Mouse (Mus musculus): Measurements from ENCODE around the gene Chaf1b. TPM values are rescaled to one million over a fixed set of nuclear protein-coding genes. Genes with fewer than 3 reads are reported as not detected.

Chaf1b gene
- total RNA-seq, 2 experiments from 2014 or later, result 0.90 to 0.97 TPM

DNA sequence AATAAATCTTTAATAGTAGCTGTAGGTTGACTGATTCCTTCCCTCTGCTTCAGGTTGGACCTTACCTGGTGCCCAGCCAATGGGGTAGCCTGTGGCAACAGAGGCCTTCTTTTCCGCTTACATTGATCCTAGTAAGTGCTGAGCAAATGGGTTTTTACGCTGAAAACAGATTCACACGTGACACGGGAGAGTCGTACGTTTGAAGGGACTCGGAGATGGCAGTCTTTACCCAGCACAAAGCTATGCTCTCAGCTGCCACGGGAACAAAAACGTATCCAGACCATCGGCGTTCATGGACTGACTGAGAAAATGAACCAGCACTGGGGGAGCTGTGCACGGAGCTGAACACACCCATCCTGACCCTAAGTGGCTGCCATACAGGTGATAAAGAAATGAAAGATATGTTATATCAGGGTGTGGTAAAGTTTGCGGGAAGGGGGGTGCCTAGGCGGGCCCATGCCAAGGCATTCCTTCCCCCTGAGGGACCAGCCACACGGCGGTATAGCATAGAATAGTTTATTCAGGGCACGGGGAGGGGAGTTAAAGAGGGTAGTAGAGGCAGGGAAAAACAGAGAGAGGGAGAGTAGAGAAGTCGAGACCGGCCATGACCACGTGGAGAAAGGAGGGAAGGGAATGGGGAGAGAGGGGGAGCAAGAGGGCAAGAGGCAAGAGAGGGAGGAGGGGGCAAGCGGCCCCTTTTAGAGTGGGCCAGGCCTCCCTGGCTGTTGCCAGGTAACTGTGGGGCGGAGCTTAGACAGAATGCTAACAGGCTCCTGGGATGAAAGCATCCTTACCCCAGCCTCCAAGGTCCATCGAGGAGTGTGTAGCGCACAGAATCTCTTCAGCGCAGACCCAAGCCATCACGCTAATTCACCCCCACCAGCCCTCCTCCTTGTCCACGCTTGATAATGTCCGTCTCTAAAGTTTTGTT is 27.3 kb downstream of the Chaf1b start:
- no peak for DNase-seq (ENCODE audit: low spot score in 2 of 2)
- intact Hi-C loops (cut with DNase I), result no loop called here

DNA sequence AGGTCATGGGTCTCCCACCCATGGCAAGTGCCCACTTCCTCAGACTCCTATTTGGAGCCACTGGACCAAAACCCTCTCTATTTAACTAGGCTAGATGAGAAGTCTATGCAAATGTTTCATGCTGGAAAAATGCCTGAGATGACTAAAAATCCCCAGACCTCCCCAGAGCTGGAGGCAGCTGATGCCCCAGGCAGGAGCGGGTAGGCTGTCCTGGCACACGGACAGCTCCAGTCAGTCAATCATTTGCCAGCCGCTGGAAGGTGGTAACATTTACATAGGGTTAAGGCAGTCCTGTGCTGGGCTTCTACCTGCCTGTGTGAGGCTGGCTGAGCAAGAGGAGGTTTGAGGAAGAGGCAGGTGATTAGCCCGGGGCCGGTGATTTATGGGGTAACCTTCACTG is 28.5 kb downstream of the Chaf1b start:
- intact Hi-C loops (cut with DNase I), result no loop called here
- no peak for DNase-seq (ENCODE audit: low spot score in 2 of 2)

DNA sequence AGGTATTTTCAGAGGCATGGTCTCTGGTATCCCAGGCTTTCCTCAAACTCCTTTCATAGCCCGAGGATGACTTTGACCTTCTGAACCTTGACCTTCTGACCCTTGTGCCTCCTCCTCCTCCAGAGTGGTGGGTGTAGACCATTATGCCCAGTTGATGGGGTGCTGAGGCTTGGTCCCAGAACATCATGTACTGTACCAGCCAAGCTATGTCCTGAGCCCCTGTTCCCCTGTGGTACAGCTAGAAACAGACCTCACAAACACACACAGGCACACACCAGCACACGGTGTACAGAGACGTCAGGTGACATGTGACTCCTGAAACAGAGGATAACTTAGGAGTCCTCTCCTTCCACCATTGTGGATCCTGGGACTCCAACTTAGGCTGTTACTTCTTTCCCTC is 29.1 kb downstream of the Chaf1b start:
- intact Hi-C loops (cut with DNase I), result no loop called here
- DNase-seq (ENCODE audit: low spot score in 2 of 2), result no peak

DNA sequence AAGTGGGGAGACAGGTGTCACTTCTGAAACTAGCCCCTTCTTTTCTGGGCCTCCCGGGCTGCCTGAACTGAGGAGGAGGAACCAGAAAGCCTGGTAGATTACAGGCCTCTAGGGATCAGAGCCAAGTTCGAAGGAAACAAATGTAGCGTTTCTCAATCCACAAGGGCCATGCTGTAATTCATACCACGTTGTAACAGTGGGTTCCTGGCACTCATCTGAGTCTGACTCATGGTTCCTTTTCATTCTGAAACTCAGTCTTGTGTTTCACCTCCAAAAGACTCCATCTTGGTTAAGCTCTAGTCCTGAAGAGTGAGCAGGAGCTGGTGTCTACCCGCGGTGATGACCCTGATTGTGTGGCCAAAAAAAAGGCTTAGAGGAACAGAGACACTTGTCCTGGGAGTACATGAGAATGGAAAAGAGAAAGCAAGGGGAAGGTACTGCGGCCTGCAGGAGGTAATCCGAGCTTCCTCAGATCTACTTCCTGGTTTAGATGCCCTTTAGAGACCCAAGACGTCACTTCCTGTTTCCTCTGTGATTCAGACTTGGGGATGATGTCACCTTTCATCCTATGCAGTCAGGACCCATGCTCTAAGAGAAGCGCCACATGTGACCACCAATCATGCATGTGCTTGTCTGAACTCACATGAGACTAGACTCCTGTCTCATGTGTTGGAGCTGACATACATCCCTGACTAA is 30.3 kb downstream of the Chaf1b start:
- intact Hi-C loops (cut with DNase I), result no loop called here
- DNase-seq (ENCODE audit: low spot score in 2 of 2), result no peak

DNA sequence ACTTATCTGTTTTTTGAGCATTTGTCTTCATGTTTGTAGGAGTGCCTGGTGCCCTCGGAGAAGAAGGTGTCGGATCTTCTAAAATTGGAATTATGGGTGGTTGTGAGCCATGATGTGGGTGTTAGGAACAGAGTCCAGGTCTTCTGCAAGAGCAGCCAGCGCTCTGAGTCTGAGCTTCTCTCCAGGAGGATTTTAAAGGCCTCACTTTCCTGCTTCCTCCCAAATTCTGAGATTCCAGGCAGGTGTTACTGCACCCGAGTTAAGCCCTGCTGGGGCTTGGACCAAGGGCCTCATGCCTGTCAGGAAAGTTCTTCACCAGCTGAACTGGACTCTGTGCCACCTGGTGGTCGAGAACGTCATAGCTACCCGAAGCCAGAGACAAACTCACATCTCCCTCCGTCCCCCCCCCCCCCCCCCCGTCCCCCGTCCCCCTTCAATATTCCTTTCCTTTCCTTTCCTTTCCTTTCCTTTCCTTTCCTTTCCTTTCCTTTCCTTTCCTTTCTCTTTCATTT is 31.7 kb downstream of the Chaf1b start:
- peak in 1 of 2 experiments; percentile 27 for DNase-seq (ENCODE audit: low spot score in 2 of 2)
- intact Hi-C loops (cut with DNase I), result loop anchor here (5.0 kb wide), 1 partner anchor 342 kb away; no protein-coding TSS in a partner anchor

DNA sequence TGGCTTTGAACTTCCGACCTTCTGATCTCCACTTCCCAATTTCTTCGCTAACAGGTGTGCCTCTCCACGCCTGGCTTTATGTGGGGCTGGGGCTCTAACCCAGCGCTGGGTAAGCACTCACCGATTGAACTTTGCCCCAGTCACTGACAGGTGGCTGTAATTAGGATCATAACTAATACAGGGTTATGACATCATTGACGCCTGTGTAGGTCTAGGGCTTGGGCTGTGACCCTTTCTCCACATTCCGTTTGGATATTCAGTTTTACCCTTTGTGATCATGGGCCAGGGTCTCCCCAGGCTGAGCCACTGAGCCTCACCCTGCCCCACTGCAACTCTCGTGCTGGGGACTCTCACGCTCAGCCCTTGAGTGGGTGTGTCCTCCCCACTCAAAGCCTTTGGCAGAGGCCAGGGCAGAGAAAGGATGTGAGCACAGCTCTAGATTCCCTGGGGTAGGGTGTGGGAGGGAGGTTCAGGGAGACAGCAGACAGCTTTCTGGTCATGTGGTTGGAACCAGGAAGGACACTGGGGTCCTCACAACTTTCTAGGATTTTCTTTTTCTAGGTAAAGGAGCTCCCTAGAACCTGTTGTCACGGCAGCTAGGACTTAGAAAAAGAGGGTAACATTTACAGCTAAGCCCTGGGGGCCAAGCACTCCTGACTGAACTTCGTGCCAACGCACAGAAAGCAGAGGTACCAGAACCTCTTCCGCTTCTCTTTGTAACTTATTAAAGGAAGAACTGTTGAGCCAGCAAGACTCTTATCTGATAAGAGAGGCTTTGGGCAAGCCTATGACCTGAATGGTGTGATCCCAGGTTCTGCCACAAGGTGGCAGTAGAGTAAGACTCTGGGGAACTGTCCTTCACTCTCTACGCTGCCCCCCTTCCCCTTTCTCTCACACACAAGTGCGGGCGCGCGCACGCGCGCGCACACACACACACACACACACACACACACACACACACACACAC is 34.3 kb downstream of the Chaf1b start:
- DNase-seq (ENCODE audit: low spot score in 2 of 2), result peak; percentile 89 to 91
- intact Hi-C loops (cut with DNase I), result loop anchor here (5.0 kb wide), 1 partner anchor 339 kb away; no protein-coding TSS in a partner anchor

DNA sequence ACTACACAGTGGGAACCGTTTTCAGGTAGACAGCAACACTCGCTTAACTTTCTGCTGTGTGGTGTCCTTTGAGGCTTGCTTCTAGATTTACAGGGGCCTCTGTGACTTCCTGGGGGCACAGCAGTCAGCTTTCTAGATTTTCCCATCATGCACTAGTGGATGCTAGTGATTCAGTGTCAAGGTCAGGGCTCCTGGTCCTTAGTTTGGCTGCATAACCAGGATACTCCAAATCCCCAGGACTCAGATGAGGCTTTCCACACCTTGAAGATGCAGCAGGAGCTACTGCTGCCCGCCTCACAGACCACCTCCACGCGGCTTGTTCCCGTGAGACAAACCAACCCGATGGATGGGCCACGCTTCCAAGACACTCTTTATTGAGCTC is 35.0 kb downstream of the Chaf1b start:
- no peak for DNase-seq (ENCODE audit: low spot score in 2 of 2)
- intact Hi-C loops (cut with DNase I), result loop anchor here (5.0 kb wide), 1 partner anchor 339 kb away; no protein-coding TSS in a partner anchor

DNA sequence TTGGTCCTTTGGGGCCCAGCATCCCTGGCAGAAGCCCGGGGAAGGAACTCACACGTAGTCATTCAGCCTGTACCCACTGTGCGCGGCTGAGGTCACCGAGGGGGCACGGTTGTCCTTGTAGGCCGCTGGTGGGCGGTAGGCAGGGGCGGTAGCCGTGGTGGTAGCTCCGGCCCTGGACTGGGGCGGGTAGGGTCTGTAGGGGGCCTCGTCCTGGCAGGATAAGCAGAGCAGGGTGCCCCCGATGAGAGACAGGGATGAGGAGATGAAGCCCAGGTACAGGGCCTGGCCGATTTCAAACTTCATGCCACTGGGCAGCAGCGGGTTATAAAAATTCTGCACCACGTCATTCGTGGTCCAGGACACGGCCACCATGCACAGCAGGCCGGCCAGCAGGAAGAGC is 35.5 kb downstream of the Chaf1b start:
- intact Hi-C loops (cut with DNase I), result loop anchor here (5.0 kb wide), 1 partner anchor 338 kb away; no protein-coding TSS in a partner anchor
- DNase-seq (ENCODE audit: low spot score in 2 of 2), result no peak

DNA sequence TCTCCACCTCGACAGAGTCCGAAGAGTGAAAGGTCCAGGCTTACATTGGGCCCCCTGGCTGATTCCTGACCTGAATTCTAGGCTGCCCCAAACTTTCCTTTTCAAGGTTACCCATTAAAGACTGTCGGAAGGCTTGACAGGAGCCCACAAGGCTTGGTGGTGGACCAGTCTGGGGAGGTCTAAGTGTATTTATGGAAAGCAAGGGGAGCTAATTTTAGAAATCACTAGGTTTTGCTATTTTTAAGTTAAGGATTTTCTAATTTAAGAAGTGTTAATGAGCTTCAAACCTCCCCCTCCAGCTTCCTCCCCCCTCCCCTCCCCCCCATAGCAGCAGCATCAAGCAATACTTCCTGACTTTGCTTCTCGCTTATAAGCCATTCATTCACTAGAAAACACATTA is 37.0 kb downstream of the Chaf1b start:
- intact Hi-C loops (cut with DNase I), result no loop called here
- DNase-seq (ENCODE audit: low spot score in 2 of 2), result no peak

DNA sequence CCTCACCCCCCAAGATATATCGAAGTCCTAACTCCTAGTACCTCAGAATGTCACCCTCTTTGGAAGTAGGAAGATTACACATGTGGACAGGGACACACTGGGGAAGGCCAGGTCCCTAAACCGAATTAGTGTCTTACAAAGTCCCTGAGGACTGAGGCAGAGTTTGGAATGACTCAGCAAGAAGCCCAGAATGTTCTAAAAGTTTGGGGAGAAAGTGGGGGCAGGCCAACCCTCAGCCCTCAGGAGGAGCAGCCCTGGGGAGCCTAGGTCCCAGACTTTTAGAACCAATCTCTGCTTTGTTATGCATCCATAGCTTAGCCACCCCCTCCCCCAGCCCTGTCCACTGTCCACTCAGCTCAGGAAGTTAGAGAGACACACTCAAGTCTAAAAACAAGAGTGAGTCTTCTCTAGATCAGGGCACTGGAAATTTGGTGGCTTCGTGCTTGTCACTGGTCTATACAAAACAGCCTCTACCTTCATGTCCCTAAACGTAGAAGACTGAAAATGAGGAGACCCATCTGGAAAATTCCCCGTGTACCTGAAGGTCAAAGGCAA is 39.2 kb downstream of the Chaf1b start:
- intact Hi-C loops (cut with DNase I), result no loop called here
- no peak for DNase-seq (ENCODE audit: low spot score in 2 of 2)

DNA sequence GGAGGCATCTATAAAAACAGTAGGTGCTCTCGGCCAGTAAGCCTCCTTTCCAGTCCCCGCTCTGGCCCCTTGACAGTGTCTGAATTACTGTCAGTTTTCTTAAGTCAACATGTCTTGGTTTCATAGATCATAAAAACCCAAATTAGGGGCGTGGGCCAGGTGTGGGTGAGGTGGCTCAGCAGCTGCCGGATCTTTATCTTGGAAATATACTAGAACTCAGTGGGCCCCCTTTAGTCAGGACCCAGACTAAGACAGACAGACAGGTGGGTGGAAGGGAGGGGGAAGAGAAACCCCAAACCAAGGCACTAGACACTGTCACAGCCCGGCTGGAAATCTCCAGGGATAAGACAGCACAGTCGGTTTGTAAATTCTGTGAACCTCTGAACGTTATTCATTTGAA is 40.1 kb downstream of the Chaf1b start:
- intact Hi-C loops (cut with DNase I), result no loop called here
- no peak for DNase-seq (ENCODE audit: low spot score in 2 of 2)

DNA sequence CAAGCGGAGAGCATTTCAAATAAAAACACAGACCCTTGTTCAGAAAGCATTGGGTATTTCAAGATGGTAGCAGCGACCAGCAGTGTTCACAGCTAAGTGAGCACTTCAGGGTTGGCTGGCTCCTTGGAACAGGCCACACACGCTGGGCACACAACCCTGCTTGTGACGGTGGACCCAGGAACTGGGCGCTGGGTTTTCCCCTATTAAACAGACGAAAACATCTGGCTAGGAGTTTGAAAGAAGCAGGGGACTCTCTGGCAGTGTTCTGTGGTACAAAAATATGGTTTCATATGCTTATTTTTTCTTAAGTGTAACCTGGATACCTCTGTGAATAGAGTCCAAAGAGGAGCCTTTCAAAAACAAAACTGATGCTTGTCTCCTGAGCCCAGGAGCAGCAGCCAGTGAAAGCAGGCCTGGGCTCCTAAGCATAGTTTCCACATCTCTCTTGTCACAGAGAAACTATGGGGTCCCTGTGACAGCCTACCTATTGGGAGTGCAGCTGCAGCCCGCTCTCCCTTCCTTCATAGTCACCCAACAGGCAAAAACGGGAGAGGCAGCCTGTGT is 42.1 kb downstream of the Chaf1b start:
- intact Hi-C loops (cut with DNase I), result no loop called here

DNA sequence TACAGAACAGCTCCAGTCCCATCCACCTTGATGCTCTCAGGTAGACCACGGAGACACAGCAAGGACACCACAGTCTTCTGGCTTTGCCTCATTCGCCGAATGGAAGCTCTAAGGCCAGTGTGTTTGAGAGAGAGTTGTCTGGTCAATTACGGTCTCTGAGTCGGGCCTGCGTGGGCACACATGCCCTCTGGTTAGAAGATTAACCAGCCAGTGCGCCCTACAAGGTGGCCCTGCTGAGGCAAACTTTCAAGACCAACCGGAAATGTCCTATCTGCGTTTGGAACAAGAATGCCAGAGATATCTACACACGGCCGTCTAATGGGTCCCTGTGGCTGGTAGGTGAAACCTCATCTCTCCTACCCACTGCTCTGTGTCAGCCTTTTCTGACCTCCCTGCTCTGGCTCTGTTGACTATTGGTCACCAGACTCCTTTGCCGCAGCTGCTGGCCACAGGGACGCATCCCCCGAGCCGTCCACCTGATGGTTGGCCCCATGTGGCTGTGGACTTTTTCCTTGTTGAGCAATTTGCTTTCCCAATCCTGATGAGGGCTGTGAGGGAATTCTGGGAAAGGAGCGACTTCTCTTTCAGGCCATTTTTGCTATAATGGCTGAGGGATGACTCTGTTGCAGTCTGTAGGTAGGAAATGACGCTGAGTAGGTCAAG is 45.8 kb downstream of the Chaf1b start:
- DNase-seq (ENCODE audit: low spot score in 2 of 2), result no peak
- intact Hi-C loops (cut with DNase I), result no loop called here

More for the DNA sequence above, 42.1 kb downstream of the Chaf1b start:
- no peak for DNase-seq (ENCODE audit: low spot score in 2 of 2)

DNA sequence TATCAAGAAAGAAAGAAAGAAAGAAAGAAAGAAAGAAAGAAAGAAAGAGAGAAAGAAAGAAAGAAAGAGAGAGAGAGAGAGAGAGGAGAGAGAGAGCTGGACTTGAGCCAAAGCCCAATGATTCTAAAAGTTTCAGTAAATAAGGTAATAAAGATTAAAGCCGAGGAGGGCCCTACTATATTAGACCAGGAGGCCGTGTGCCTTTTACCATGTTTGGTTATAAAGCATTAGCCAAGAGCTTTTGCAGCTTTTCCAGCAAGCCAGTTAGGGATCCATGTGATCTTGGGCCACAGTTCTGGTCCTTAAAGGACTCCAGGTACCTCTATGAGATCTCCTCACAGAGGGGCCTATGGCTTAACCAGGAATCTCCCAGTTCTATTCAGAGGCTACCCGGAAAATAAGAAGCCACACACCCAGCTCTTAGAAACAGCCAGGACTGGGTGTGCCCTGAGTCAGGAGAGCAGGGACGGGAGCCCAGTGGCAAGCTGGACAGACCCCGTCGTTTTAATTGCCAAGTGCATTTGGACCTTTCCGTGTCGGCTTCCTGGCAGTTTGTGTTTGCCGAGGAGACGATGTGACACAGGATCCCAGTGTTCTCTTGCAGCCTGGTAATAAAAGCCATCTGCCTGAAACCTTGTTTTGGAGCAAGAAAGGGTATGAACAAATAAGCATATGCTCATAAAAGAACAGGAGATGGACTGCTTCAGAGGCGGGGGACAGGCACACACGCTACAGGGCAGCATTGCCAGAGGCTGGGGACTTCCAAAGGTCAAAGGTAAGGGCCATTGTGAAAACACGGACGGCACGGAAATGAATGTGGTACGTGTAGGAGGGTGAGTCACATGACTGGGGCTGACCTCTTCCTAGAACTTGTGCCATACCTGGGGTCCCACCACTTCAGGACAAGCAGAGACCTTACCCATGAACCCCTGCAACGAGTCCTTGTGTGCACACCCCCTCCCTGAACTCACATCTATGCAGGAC is 48.8 kb downstream of the Chaf1b start:
- intact Hi-C loops (cut with DNase I), result no loop called here
- no peak for DNase-seq (ENCODE audit: low spot score in 2 of 2)

DNA sequence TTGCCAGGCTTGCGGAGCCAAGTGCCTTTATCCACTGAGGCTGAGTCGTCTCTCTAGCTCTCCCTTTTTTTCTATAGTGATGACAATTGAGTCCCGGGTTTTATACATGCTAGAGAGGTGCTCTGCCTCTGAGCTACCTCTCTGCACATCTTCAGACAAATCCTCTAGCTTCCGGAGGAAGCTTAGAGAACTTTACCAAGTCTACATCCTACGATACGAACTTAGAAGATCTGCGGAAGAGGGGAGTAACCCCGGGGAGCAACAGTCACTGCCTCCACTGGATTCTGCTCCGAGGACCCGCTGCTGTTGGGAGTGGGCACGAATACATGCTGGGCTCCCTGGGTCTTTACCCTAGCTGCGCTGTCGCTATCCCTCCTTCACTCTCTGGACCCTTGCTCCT is 50.9 kb downstream of the Chaf1b start:
- intact Hi-C loops (cut with DNase I), result no loop called here

DNA sequence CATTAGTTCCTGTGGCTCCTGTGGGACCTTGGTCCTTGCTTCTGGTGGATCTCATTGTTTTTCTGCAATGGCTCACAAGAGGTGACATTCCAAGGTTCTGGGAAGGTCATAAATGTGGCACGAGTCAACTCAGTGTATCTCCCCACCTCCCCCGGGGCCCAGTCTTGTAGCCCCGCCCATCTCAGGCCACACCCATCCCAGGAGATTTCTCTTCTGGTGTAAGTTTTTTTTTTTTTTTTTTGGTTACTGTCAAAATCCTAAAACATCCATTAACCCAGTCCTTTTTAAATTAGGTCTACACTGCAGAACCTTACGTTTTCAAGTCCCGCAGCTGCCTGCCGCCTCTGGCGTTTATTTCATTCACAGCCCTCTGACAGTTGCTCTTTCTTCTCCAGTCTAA is 51.3 kb downstream of the Chaf1b start:
- DNase-seq (ENCODE audit: low spot score in 2 of 2), result no peak
- intact Hi-C loops (cut with DNase I), result no loop called here

More for the DNA sequence above, 50.9 kb downstream of the Chaf1b start:
- no peak for DNase-seq (ENCODE audit: low spot score in 2 of 2)

DNA sequence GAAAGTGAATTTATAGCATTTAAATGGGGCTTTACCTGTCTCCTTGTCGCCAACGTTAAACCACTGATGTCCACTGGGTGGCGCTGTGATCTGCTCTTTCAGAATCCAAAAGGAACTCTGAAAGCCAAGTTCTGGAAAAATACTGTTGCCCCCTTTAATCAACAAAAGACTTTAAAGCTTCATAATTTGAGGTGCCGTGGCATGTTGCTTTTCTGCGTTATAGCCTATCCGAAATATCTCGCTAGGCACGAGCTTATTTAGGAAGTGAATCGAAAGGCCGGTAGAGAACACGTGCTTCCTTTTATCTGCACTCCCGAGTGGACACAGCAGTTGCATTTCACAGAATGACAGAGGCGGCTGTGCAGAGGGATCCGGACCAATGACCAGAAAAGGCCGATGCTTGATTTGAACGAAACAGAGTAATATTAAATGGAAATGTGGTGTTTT is 54.7 kb downstream of the Chaf1b start:
- intact Hi-C loops (cut with DNase I), result loop anchor here (2.0 kb wide), 1 partner anchor 320 kb away; no protein-coding TSS in a partner anchor
- DNase-seq (ENCODE audit: low spot score in 2 of 2), result peak; percentile 67 to 85
